ENCODE assay signal across 26 mouse cellular contexts in genomic region chr1:90660150-90660549, GRCm38 (mm10). TPM values are rescaled to one million over a fixed set of nuclear protein-coding genes. Genes with fewer than 3 reads are reported as not detected.
DNase-seq lines count a peak whose midpoint lies in the region; ATAC-seq and TF ChIP-seq lines count a peak whose summit lies in the region.
"Had no signal": no experiment of that assay in that cellular context is flagged by ENCODE, and none has a peak within 500 bp of the region (broad histone marks: within the 10 kb centered on the region; RNA-seq: fewer than 3 reads in every experiment).

No protein-coding gene starts in this region.

- TF ChIP-seq EP300 in lung, postnatal 0 days (IDR thresholded peaks at IDR 0.05) = no peak
- TF ChIP-seq EP300 in CH12.LX (IDR thresholded peaks at IDR 0.05; ENCODE audit: low read length) = no peak

- no peak overlapping the region for H3K4me2 ChIP-seq in lung, postnatal 0 days (replicated peaks; ENCODE audit: low read depth, low read length)
- H3K4me2 ChIP-seq in CH12.LX (ENCODE audit: insufficient read depth, low read depth, poor library complexity, severe bottlenecking) = no peak overlapping the region
- no peak overlapping the region for H3K4me2 ChIP-seq in stomach, embryonic 15.5 days
- H3K4me2 ChIP-seq in midbrain, embryonic 16.5 days (ENCODE audit: low read length) = no peak overlapping the region
- H3K4me2 ChIP-seq: embryonic facial prominence, embryonic 13.5 days; embryonic facial prominence, embryonic 15.5 days; forebrain, embryonic 13.5 days; forebrain, embryonic 15.5 days had no signal

- TF ChIP-seq RAD21 in CH12.LX (IDR thresholded peaks at IDR 0.05; ENCODE audit: low read depth, low read length) = no peak

- no peak for TF ChIP-seq CTCF in gastrocnemius, adult 2 months (IDR thresholded peaks at IDR 0.05)
- TF ChIP-seq CTCF in lung, postnatal 0 days (IDR thresholded peaks at IDR 0.05) = no peak
- TF ChIP-seq CTCF in CH12.LX (conservative IDR thresholded peaks at IDR 0.05 in 1 of 2, IDR thresholded peaks at IDR 0.05 in 1 of 2; ENCODE audit: low read depth in 2 of 2, low read length in 2 of 2) = no peak

- H3K79me2 ChIP-seq in CH12.LX (replicated peaks; ENCODE audit: control insufficient read depth, extremely low read depth, insufficient read depth, poor library complexity, severe bottlenecking) = no peaks in the 10 kb centered on the region

- peak overlapping the region; percentile 28; the same call in 1 of the 2 replicates for H3K27ac ChIP-seq in gastrocnemius, adult 2 months
- no peak overlapping the region for H3K27ac ChIP-seq in lung, postnatal 0 days (ENCODE audit: low read length)
- H3K27ac ChIP-seq in CH12.LX (ENCODE audit: insufficient read depth, low read depth) = no peak overlapping the region
- H3K27ac ChIP-seq in stomach, embryonic 15.5 days = no peak overlapping the region
- no peak overlapping the region for H3K27ac ChIP-seq in midbrain, embryonic 16.5 days (ENCODE audit: low read length)
- H3K27ac ChIP-seq: embryonic facial prominence, embryonic 13.5 days; embryonic facial prominence, embryonic 15.5 days; forebrain, embryonic 10.5 days; forebrain, embryonic 13.5 days; forebrain, embryonic 15.5 days had no signal

- 69% methylated on average over 7 of the region's 7 CpGs for WGBS in lung, postnatal 0 days
- WGBS in stomach, embryonic 15.5 days = 72% methylated on average over 7 of the region's 7 CpGs
- WGBS in midbrain, embryonic 16.5 days = 89% methylated on average over 7 of the region's 7 CpGs

- H3K9me3 ChIP-seq in lung, postnatal 0 days (ENCODE audit: low read length) = no peaks in the 10 kb centered on the region
- H3K9me3 ChIP-seq in CH12.LX (replicated peaks; ENCODE audit: low read length) = no peaks in the 10 kb centered on the region
- no peaks in the 10 kb centered on the region for H3K9me3 ChIP-seq in stomach, embryonic 15.5 days
- no peaks in the 10 kb centered on the region for H3K9me3 ChIP-seq in midbrain, embryonic 16.5 days (replicated peaks; ENCODE audit: control insufficient read depth, low read length, poor library complexity, severe bottlenecking)
- H3K9me3 ChIP-seq: embryonic facial prominence, embryonic 13.5 days; embryonic facial prominence, embryonic 15.5 days; forebrain, embryonic 10.5 days; forebrain, embryonic 13.5 days; forebrain, embryonic 15.5 days had no signal

- no peak for DNase-seq in gastrocnemius, adult 2 months
- DNase-seq in gastrocnemius, postnatal 4 days (ENCODE audit: low spot score in 2 of 2) = no peak
- DNase-seq in lung, postnatal 0 days (ENCODE audit: low spot score) = no peak
- DNase-seq in lung, postnatal 14 days = no peak
- peak; percentile 2 for DNase-seq in CH12.LX (ENCODE audit: extremely low read depth)
- no peak for DNase-seq in layer of hippocampus, postnatal 36 days
- DNase-seq: adrenal gland, adult 2 months; adrenal gland, postnatal 10 days; adrenal gland, postnatal 25 days; B cell, adult 2 months; cerebellum, adult 11 months; cerebellum, adult 18-20 months; cerebellum, adult 8-10 months; cerebellum, adult 9-11 months; cerebellum, postnatal 14 days; cerebellum, postnatal 36 days; embryo, embryonic 11 days had no signal

- H3K27me3 ChIP-seq in lung, postnatal 0 days (replicated peaks; ENCODE audit: insufficient read depth, low read length) = no peaks in the 10 kb centered on the region
- H3K27me3 ChIP-seq in CH12.LX (replicated peaks) = peaks cover 82% of the 10 kb centered on the region
- H3K27me3 ChIP-seq in stomach, embryonic 15.5 days (replicated peaks) = no peaks in the 10 kb centered on the region
- no peaks in the 10 kb centered on the region for H3K27me3 ChIP-seq in midbrain, embryonic 16.5 days (ENCODE audit: control insufficient read depth, insufficient read depth, low read depth, low read length)
- H3K27me3 ChIP-seq: embryonic facial prominence, embryonic 13.5 days; embryonic facial prominence, embryonic 15.5 days; forebrain, embryonic 13.5 days; forebrain, embryonic 15.5 days had no signal

- intact Hi-C loops in gastrocnemius, adult 2 months (cut with DNase I) = no loop called here

- H3K36me3 ChIP-seq in lung, postnatal 0 days (ENCODE audit: insufficient read depth, low read length) = no peaks in the 10 kb centered on the region
- no peaks in the 10 kb centered on the region for H3K36me3 ChIP-seq in CH12.LX (replicated peaks in 1 of 2; ENCODE audit: control insufficient read depth in 1 of 2, insufficient read depth in 1 of 2, low read length in 1 of 2)
- no peaks in the 10 kb centered on the region for H3K36me3 ChIP-seq in stomach, embryonic 15.5 days
- H3K36me3 ChIP-seq in midbrain, embryonic 16.5 days (ENCODE audit: control insufficient read depth, insufficient read depth, low read length) = no peaks in the 10 kb centered on the region
- H3K36me3 ChIP-seq: embryonic facial prominence, embryonic 13.5 days; embryonic facial prominence, embryonic 15.5 days; forebrain, embryonic 10.5 days; forebrain, embryonic 15.5 days had no signal

- H3K4me3 ChIP-seq in gastrocnemius, adult 2 months = no peak overlapping the region
- no peak overlapping the region for H3K4me3 ChIP-seq in lung, postnatal 0 days (ENCODE audit: low read depth, low read length)
- no peak overlapping the region for H3K4me3 ChIP-seq in CH12.LX (replicated peaks in 1 of 3; ENCODE audit: low read depth in 2 of 3, low read length in 2 of 3, poor library complexity in 1 of 3)
- H3K4me3 ChIP-seq in stomach, embryonic 15.5 days (replicated peaks) = no peak overlapping the region
- H3K4me3 ChIP-seq in midbrain, embryonic 16.5 days (ENCODE audit: low read depth, low read length) = no peak overlapping the region
- H3K4me3 ChIP-seq: embryonic facial prominence, embryonic 13.5 days; embryonic facial prominence, embryonic 15.5 days; erythroblast, embryonic 14.5 days; forebrain, embryonic 10.5 days; forebrain, embryonic 13.5 days; forebrain, embryonic 15.5 days had no signal

- no peak for TF ChIP-seq POLR2A in CH12.LX (IDR thresholded peaks at IDR 0.05; ENCODE audit: low read depth, low read length)

- H3K9ac ChIP-seq in lung, postnatal 0 days (replicated peaks; ENCODE audit: low read depth) = no peak overlapping the region
- H3K9ac ChIP-seq in CH12.LX (ENCODE audit: insufficient read depth, low read depth) = no peak overlapping the region
- H3K9ac ChIP-seq in stomach, embryonic 15.5 days = no peak overlapping the region
- no peak overlapping the region for H3K9ac ChIP-seq in midbrain, embryonic 16.5 days (ENCODE audit: low read depth, low read length)
- H3K9ac ChIP-seq: embryonic facial prominence, embryonic 13.5 days; embryonic facial prominence, embryonic 15.5 days; forebrain, embryonic 13.5 days; forebrain, embryonic 15.5 days had no signal

- H3K4me1 ChIP-seq in lung, postnatal 0 days (ENCODE audit: insufficient read depth, low read depth, low read length) = no peaks in the 10 kb centered on the region
- peaks cover 0 to 4% of the 10 kb centered on the region in 2 experiments; a peak in 1 of 4 replicates for H3K4me1 ChIP-seq in CH12.LX (ENCODE audit: control insufficient read depth in 1 of 2, insufficient read depth in 2 of 2)
- H3K4me1 ChIP-seq in stomach, embryonic 15.5 days = 0 out of 2 replicates have a peak, but pooled peaks cover 17% of the 10 kb centered on the region
- no peaks in the 10 kb centered on the region for H3K4me1 ChIP-seq in midbrain, embryonic 16.5 days (ENCODE audit: control insufficient read depth, insufficient read depth, low read length)
- H3K4me1 ChIP-seq: forebrain, embryonic 10.5 days; forebrain, embryonic 13.5 days; forebrain, embryonic 15.5 days had no signal

- 0 out of 2 replicates have a peak, but pooled peaks have one; percentile 7 for ATAC-seq in lung, postnatal 0 days
- ATAC-seq in stomach, embryonic 15.5 days (ENCODE audit: insufficient read depth, low FRiP score, low read depth) = peak; percentile 51; the same call in 1 of the 2 replicates
- no peak for ATAC-seq in midbrain, embryonic 16.5 days
- ATAC-seq: CD4-positive, CD25-positive, alpha-beta regulatory T cell, adult 4 months; forebrain, embryonic 13.5 days; forebrain, embryonic 15.5 days had no signal

- in situ Hi-C loops in CH12.LX (cut with MboI; ENCODE audit: low pct_ligation_motif_present, low pct_unique_long_range_greater_than_20kb, low sequenced_read_pairs) = no loop called here

- dilution Hi-C loops in CH12.LX (cut with MboI; ENCODE audit: extremely low pct_ligation_motif_present, extremely low pct_unique_long_range_greater_than_20kb, low sequenced_read_pairs) = no loop called here

TF ChIP-seq in CH12.LX, 34 proteins besides CTCF, POLR2A, EP300 and RAD21:
- TF ChIP-seq CHD1 (IDR thresholded peaks at IDR 0.05; ENCODE audit: low read depth, low read length) (no peak), ZMIZ1 (IDR thresholded peaks at IDR 0.05; ENCODE audit: low read depth, low read length) (no peak), NELFE (IDR thresholded peaks at IDR 0.05; ENCODE audit: low read depth, low read length) (no peak), ZNF384 (IDR thresholded peaks at IDR 0.05; ENCODE audit: low read depth, low read length) (no peak), CHD2 (IDR thresholded peaks at IDR 0.05; ENCODE audit: low read length) (no peak), POLR2AphosphoS2 (IDR thresholded peaks at IDR 0.05; ENCODE audit: low read depth, low read length) (no peak), JUND (conservative IDR thresholded peaks at IDR 0.05; ENCODE audit: low read depth, low read length) (no peak; the same call in 1 of the 2 replicates), TCF12 (IDR thresholded peaks at IDR 0.05; ENCODE audit: low read depth, low read length) (peak; percentile 31; the same call in 1 of the 2 replicates), USF2 (conservative IDR thresholded peaks at IDR 0.05; ENCODE audit: low read depth, low read length) (no peak), JUN (IDR thresholded peaks at IDR 0.05; ENCODE audit: insufficient read depth, low read depth, low read length) (peak; percentile 13; the same call in 1 of the 2 replicates)

RNA-seq across cellular contexts. Expression of gene Cops8, which starts 57.4 kb away (rescaled TPM):
- 100 to 1,000 TPM; 102 to 104 TPM for total RNA-seq in gastrocnemius, adult 2 months (2021)
- total RNA-seq in gastrocnemius, postnatal 4 days (2021) = 10 to 100 TPM; 70.2 to 80.1 TPM
- 79.7 and 93.3 TPM in 2 replicates for polyA plus RNA-seq in lung, postnatal 0 days (2015; fragmentation: Nextera tagmentation; extraction: Ambion mirVana)
- 58.6 and 76.6 TPM in 2 replicates for total RNA-seq in CH12.LX (2012; rRNA removed)
- total RNA-seq in CH12.LX (2014; rRNA removed) = 104 and 113 TPM in 2 replicates
- polyA plus RNA-seq in CH12.LX (2012; ENCODE audit: insufficient read length, low read depth) = 86.2 and 98.2 TPM in 2 replicates
- 124 and 130 TPM in 2 replicates for polyA plus RNA-seq in stomach, embryonic 15.5 days (2015; fragmentation: Nextera tagmentation; extraction: Ambion mirVana)
- total RNA-seq in layer of hippocampus, postnatal 36 days (2021) = 100 to 1,000 TPM; 105 to 111 TPM
- 164 and 187 TPM in 2 replicates for polyA plus RNA-seq in midbrain, embryonic 16.5 days (2015; fragmentation: Nextera tagmentation; extraction: Ambion mirVana)
